Mouse (Mus musculus) MEL (cell line): ENCODE data around the gene Grifin. TPM values are rescaled to one million over a fixed set of nuclear protein-coding genes. Genes with fewer than 3 reads are reported as not detected.

Experiments used
- DNase-seq: peaks from one replicate; pipeline ENCODE4 v3.0.0; 2011; ENCODE audit warnings: low read depth, low spot score
- H3K27ac ChIP-seq: 2 replicates; pipeline ENCODE4 v1.5.1; 2012; ENCODE audit warnings: low read depth, mild to moderate bottlenecking, control low read depth, low read length, moderate library complexity; ENCODE audit not compliant: control insufficient read depth
- H3K27me3 ChIP-seq, 2 experiments: fragments of 150-350 bp in 1 of 2; sonication (generic) in 1 of 2; 2 replicates each; pipeline ENCODE4 v1.6.1; 2012; ENCODE audit warnings: low read length in 2 of 2, mild to moderate bottlenecking in 2 of 2, improper control_type of control experiment in 1 of 2, moderate library complexity in 1 of 2; ENCODE audit not compliant: insufficient read depth in 2 of 2, control insufficient read depth in 1 of 2
- H3K36me3 ChIP-seq, 2 experiments: 2 replicates each; pipeline ENCODE4 v1.6.1; 2012 to 2014; ENCODE audit warnings: low read length in 2 of 2, improper control_type of control experiment in 1 of 2, inconsistent platforms in 1 of 2, mild to moderate bottlenecking in 1 of 2; ENCODE audit not compliant: insufficient read depth in 2 of 2, control insufficient read depth in 1 of 2
- H3K4me1 ChIP-seq, 2 experiments: fragments of 150-350 bp in 1 of 2; sonication (generic) in 1 of 2; 2 replicates each; pipeline ENCODE4 v1.6.1; 2012; ENCODE audit warnings: low read length in 2 of 2, improper control_type of control experiment in 1 of 2, mild to moderate bottlenecking in 1 of 2; ENCODE audit not compliant: insufficient read depth in 2 of 2, control insufficient read depth in 1 of 2
- H3K4me3 ChIP-seq, 2 experiments: fragments of 150-350 bp in 1 of 2; sonication (generic) in 1 of 2; 2 replicates each; pipeline ENCODE4 v1.5.1; 2012; ENCODE audit warnings: low read depth in 2 of 2, low read length in 2 of 2, mild to moderate bottlenecking in 2 of 2, moderate library complexity in 2 of 2, control low read depth in 1 of 2, improper control_type of control experiment in 1 of 2; ENCODE audit not compliant: control insufficient read depth in 1 of 2, insufficient read depth in 1 of 2
- H3K79me2 ChIP-seq: 2 replicates; pipeline ENCODE4 v1.6.1; 2012; ENCODE audit warnings: mild to moderate bottlenecking, low read length, moderate library complexity; ENCODE audit not compliant: control insufficient read depth, poor library complexity, insufficient read depth
- H3K9ac ChIP-seq: 2 replicates; pipeline ENCODE4 v1.6.1; 2012; ENCODE audit warnings: low read depth, mild to moderate bottlenecking, control low read depth, low read length, moderate library complexity; ENCODE audit not compliant: control insufficient read depth, poor library complexity, severe bottlenecking
- H3K9me3 ChIP-seq: fragments of 150-350 bp; sonication (generic); replicated peaks from 2 replicates; pipeline ENCODE4 v1.6.1; 2012; ENCODE audit warnings: mild to moderate bottlenecking, low read length, improper control_type of control experiment, moderate library complexity; ENCODE audit not compliant: insufficient read depth
- BHLHE40 ChIP-seq: IDR thresholded peaks from 2 replicates; pipeline ENCODE4 v1.6.1; 2012; ENCODE audit warnings: low read depth, mild to moderate bottlenecking, inconsistent platforms, low read length, improper control_type of control experiment, borderline replicate concordance
- CTCF ChIP-seq, 3 experiments: IDR thresholded peaks in 2 of 3; conservative IDR thresholded peaks in 1 of 3; 2 replicates each; pipeline ENCODE4 v1.5.1; 2011 to 2012; ENCODE audit warnings: low read length in 3 of 3, low read depth in 2 of 3, mild to moderate bottlenecking in 2 of 3, improper control_type of control experiment in 1 of 3, inconsistent platforms in 1 of 3, mixed read lengths in 1 of 3, moderate library complexity in 1 of 3; ENCODE audit not compliant: control insufficient read depth in 1 of 3, insufficient read depth in 1 of 3, poor library complexity in 1 of 3, severe bottlenecking in 1 of 3
- ELF1 ChIP-seq: IDR thresholded peaks from 2 replicates; pipeline ENCODE4 v1.6.1; 2014; ENCODE audit warnings: low read depth, mild to moderate bottlenecking, inconsistent platforms, low read length, improper control_type of control experiment, moderate library complexity
- EP300 ChIP-seq, 2 experiments: IDR thresholded peaks; 2 replicates each; pipeline ENCODE4 v1.6.1; 2011; ENCODE audit warnings: improper control_type of control experiment in 2 of 2, low read length in 2 of 2, low read depth in 1 of 2, mild to moderate bottlenecking in 1 of 2
- ETS1 ChIP-seq: IDR thresholded peaks from 2 replicates; pipeline ENCODE4 v1.6.1; 2012; ENCODE audit warnings: low read depth, mild to moderate bottlenecking, inconsistent platforms, low read length, improper control_type of control experiment, moderate library complexity
- GATA1 ChIP-seq: IDR thresholded peaks from 2 replicates; pipeline ENCODE4 v1.6.1; 2011; ENCODE audit warnings: low read depth, low read length, improper control_type of control experiment
- JUND ChIP-seq: IDR thresholded peaks from 2 replicates; pipeline ENCODE4 v1.6.1; 2011; ENCODE audit warnings: low read depth, mild to moderate bottlenecking, improper control_type of control experiment, low read length
- MAX ChIP-seq: IDR thresholded peaks from 2 replicates; pipeline ENCODE4 v1.6.1; 2011; ENCODE audit warnings: low read length, improper control_type of control experiment
- MAZ ChIP-seq: IDR thresholded peaks from 2 replicates; pipeline ENCODE4 v1.6.1; 2012; ENCODE audit warnings: low read depth, mild to moderate bottlenecking, inconsistent platforms, low read length, improper control_type of control experiment
- MYB ChIP-seq: IDR thresholded peaks from 2 replicates; pipeline ENCODE4 v1.6.1; 2011; ENCODE audit warnings: mild to moderate bottlenecking, low read depth, low read length, improper control_type of control experiment
- MYC ChIP-seq: IDR thresholded peaks from 2 replicates; pipeline ENCODE4 v1.6.1; 2011; ENCODE audit warnings: low read depth, mild to moderate bottlenecking, low read length, improper control_type of control experiment, moderate library complexity
- NRF1 ChIP-seq: IDR thresholded peaks from 2 replicates; pipeline ENCODE4 v1.6.1; 2014; ENCODE audit warnings: low read depth, mild to moderate bottlenecking, inconsistent platforms, low read length, improper control_type of control experiment, moderate library complexity; ENCODE audit not compliant: poor library complexity, insufficient read depth, severe bottlenecking
- POLR2A ChIP-seq, 2 experiments: IDR thresholded peaks; 2 replicates each; pipeline ENCODE4 v1.6.1; 2011 to 2012; ENCODE audit warnings: low read length in 2 of 2, mild to moderate bottlenecking in 2 of 2, control low read depth in 1 of 2, improper control_type of control experiment in 1 of 2, low read depth in 1 of 2, moderate library complexity in 1 of 2; ENCODE audit not compliant: control insufficient read depth in 1 of 2, insufficient read depth in 1 of 2, poor library complexity in 1 of 2
- POLR2AphosphoS5 ChIP-seq: IDR thresholded peaks from 2 replicates; pipeline ENCODE4 v1.6.1; 2012; ENCODE audit warnings: low read depth, borderline replicate concordance, mild to moderate bottlenecking, inconsistent platforms, low read length, moderate library complexity, mixed read lengths
- RAD21 ChIP-seq: IDR thresholded peaks from 2 replicates; pipeline ENCODE4 v1.6.1; 2011; ENCODE audit warnings: mild to moderate bottlenecking, low read depth, low read length, improper control_type of control experiment
- SMC3 ChIP-seq: IDR thresholded peaks from 2 replicates; pipeline ENCODE4 v1.6.1; 2011; ENCODE audit warnings: low read depth, low read length, improper control_type of control experiment
- TBP ChIP-seq: IDR thresholded peaks from 2 replicates; pipeline ENCODE4 v1.8.0; 2011; ENCODE audit warnings: low read depth, low read length, improper control_type of control experiment
- USF1 ChIP-seq: IDR thresholded peaks from 2 replicates; pipeline ENCODE4 v1.6.1; 2014; ENCODE audit warnings: low read depth, mild to moderate bottlenecking, inconsistent platforms, low read length, improper control_type of control experiment, moderate library complexity
- ZC3H11A ChIP-seq: IDR thresholded peaks from 2 replicates; pipeline ENCODE4 v1.6.1; 2012; ENCODE audit warnings: low read depth, mild to moderate bottlenecking, inconsistent platforms, low read length, improper control_type of control experiment
- ZMIZ1 ChIP-seq: IDR thresholded peaks from 2 replicates; pipeline ENCODE4 v1.6.1; 2012; ENCODE audit warnings: low read depth, mild to moderate bottlenecking, inconsistent platforms, low read length, improper control_type of control experiment, moderate library complexity
- polyA plus RNA-seq, 2 experiments: library from polyadenylated mRNA; stranded (reverse) in 1 of 2; unstranded in 1 of 2; fragments of >175 nt in 1 of 2; fragments of >200 nt in 1 of 2; gene quantifications; 2 replicates each; pipeline versions ENCODE4 v1.2.1 to v1.2.4; 2012; ENCODE audit warnings: low replicate concordance in 2 of 2, low read depth in 1 of 2; ENCODE audit not compliant: insufficient read length in 2 of 2, insufficient read depth in 1 of 2, missing spikeins in 1 of 2
- total RNA-seq: library from RNA; depleted of rRNA; stranded (reverse); fragments of 300-350 nt; gene quantifications from 2 replicates; pipeline ENCODE4 v1.2.3, GENCODE M21; 2012

Grifin gene
- total and polyA plus RNA-seq, 3 experiments = 0.32 TPM; not detected in 2

- TF ChIP-seq NRF1 (no peak), MAX (no peak)
- TF ChIP-seq, all 39 proteins: peak for 8
Observed at GRCm38 (mm10) chr5:140567321-140567720, 2.5 kb upstream of the Grifin start (continued).

DNA sequence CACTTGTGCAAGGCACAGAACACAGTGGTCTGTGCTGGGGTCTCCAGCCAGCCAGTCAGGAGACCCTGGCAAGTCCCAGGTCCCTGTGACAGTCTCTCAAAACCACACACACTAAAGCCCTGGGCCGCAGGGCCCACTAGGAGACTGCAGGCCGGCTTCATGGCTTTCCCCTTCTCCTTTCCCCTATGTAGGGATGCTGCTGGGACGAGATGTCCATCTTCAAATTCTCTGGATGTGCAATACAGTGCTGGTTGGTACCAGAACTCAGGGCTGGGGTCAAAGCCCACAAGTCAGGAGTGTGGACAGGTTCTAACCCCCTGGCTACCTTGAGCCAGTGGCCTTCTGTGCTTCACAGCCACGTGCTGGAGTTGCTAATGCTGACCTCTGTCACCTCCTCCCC, 1.4 kb upstream of the Grifin start:
- H3K9ac ChIP-seq = no peak overlapping the region
- no peak for DNase-seq
- H3K27ac ChIP-seq = no peak overlapping the region
- H3K79me2 ChIP-seq = no peaks in the 10 kb centered on the region
- H3K36me3 ChIP-seq = peaks cover 0 to 5% of the 10 kb centered on the region in 2 experiments; a peak in 2 of 4 replicates
- no peak overlapping the region for H3K4me3 ChIP-seq
- no peak for TF ChIP-seq EP300 (IDR thresholded peaks at IDR 0.05; ENCODE audit: low read depth in 1 of 2, low read length in 2 of 2)
- no peak for TF ChIP-seq ZMIZ1
- TF ChIP-seq GATA1 = no peak
- TF ChIP-seq POLR2AphosphoS5 = no peak
- H3K9me3 ChIP-seq = no peaks in the 10 kb centered on the region
- H3K4me1 ChIP-seq = peaks cover 5 to 16% of the 10 kb centered on the region in 2 experiments; a peak in 3 of 4 replicates
- no peaks in the 10 kb centered on the region for H3K27me3 ChIP-seq

- peak; percentile 26 for DNase-seq
- Histone ChIP-seq H3K9ac (no peak overlapping the region), H3K4me1 (peaks cover 5 to 16% of the 10 kb centered on the region in 2 experiments; a peak in 3 of 4 replicates), H3K4me3 (no peak overlapping the region), H3K9me3 (no peaks in the 10 kb centered on the region), H3K27me3 (no peaks in the 10 kb centered on the region), H3K27ac (no peak overlapping the region), H3K36me3 (peaks cover 0 to 5% of the 10 kb centered on the region in 2 experiments; a peak in 2 of 4 replicates), H3K79me2 (no peaks in the 10 kb centered on the region)
- TF ChIP-seq MAZ (no peak), MYB (no peak), TBP (no peak), SMC3 (peak; percentile 55), RAD21 (peak; percentile 13), USF1 (no peak), ZC3H11A (no peak), MYC (no peak), JUND (no peak), NRF1 (no peak), MAX (no peak), POLR2A (IDR thresholded peaks at IDR 0.05; ENCODE audit: control insufficient read depth in 1 of 2, insufficient read depth in 1 of 2, low read depth in 1 of 2, low read length in 2 of 2, poor library complexity in 1 of 2) (no peak), BHLHE40 (no peak), ETS1 (no peak), CTCF (IDR thresholded peaks at IDR 0.05 in 2 of 3, conservative IDR thresholded peaks at IDR 0.05 in 1 of 3; ENCODE audit: control insufficient read depth in 1 of 3, insufficient read depth in 1 of 3, low read depth in 2 of 3, low read length in 3 of 3, poor library complexity in 1 of 3, severe bottlenecking in 1 of 3) (peak; percentile 60 to 75 (median 69)), ELF1 (no peak)
Observed at GRCm38 (mm10) chr5:140565856-140566255, 985 bp upstream of the Grifin start.
